Mouse (Mus musculus) liver, embryonic 15.5 days (tissue): ENCODE measurements around the gene Iffo1. TPM values are rescaled to one million over a fixed set of nuclear protein-coding genes. Genes with fewer than 3 reads are reported as not detected.
A peak's percentile ranks its signal among the peaks of the same experiment; 100 is the strongest.

ENCODE experiments used
- ATAC-seq: fragments of 200-750 bp; cut with Nextera tagmentation; 2 replicates; pipeline ENCODE4 v1.8.0; 2017; ENCODE audit warnings: moderate number of reproducible peaks, mild to moderate bottlenecking, moderate library complexity; ENCODE audit not compliant: insufficient read depth
- H3K27ac ChIP-seq: fragments of 300-500 bp; sonication (generic); replicated peaks from 2 replicates; pipeline ENCODE4 v1.5.1; 2015; ENCODE audit warnings: mild to moderate bottlenecking, inconsistent platforms
- H3K27me3 ChIP-seq: fragments of 300-500 bp; sonication (generic); 2 replicates; pipeline ENCODE4 v1.6.1; 2015; ENCODE audit warnings: mild to moderate bottlenecking, inconsistent platforms
- H3K36me3 ChIP-seq: fragments of 300-500 bp; sonication (generic); replicated peaks from 2 replicates; pipeline ENCODE4 v1.6.1; 2015; ENCODE audit warnings: moderate library complexity, mild to moderate bottlenecking, inconsistent platforms
- H3K4me1 ChIP-seq: fragments of 300-500 bp; sonication (generic); replicated peaks from 2 replicates; pipeline ENCODE4 v1.6.1; 2015; ENCODE audit warnings: inconsistent platforms
- H3K4me2 ChIP-seq: fragments of 300-500 bp; sonication (generic); 2 replicates; pipeline ENCODE4 v1.6.1; 2015; ENCODE audit warnings: moderate library complexity, mild to moderate bottlenecking, inconsistent platforms
- H3K4me3 ChIP-seq: fragments of 300-500 bp; sonication (generic); replicated peaks from 2 replicates; pipeline ENCODE4 v1.5.1; 2015; ENCODE audit warnings: mild to moderate bottlenecking, inconsistent platforms
- H3K9ac ChIP-seq: fragments of 300-500 bp; sonication (generic); 2 replicates; pipeline ENCODE4 v1.6.1; 2015; ENCODE audit warnings: moderate library complexity, mild to moderate bottlenecking, inconsistent platforms
- H3K9me3 ChIP-seq: fragments of 300-500 bp; sonication (generic); replicated peaks from 2 replicates; pipeline ENCODE4 v1.6.1; 2016; ENCODE audit warnings: inconsistent platforms
- WGBS: fragments of 180-500 bp; shearing (Covaris S2); methylation state at CpG from one replicate; pipeline ENCODE4 v1.1.7; 2015; ENCODE audit warnings: mixed read lengths; ENCODE audit not compliant: insufficient replicate concordance; 5-methylcytosine and 5-hydroxymethylcytosine counted together
- polyA plus RNA-seq: library from polyadenylated mRNA; unstranded; fragments of >200 nt; fragmentation: Nextera tagmentation; extraction: Ambion mirVana; gene quantifications from 2 replicates; pipeline ENCODE4 v1.2.1, GENCODE M21; 2015

Gene Iffo1
- polyA plus RNA-seq, 1 experiment from 2014 or later, result 4.3 TPM

DNA sequence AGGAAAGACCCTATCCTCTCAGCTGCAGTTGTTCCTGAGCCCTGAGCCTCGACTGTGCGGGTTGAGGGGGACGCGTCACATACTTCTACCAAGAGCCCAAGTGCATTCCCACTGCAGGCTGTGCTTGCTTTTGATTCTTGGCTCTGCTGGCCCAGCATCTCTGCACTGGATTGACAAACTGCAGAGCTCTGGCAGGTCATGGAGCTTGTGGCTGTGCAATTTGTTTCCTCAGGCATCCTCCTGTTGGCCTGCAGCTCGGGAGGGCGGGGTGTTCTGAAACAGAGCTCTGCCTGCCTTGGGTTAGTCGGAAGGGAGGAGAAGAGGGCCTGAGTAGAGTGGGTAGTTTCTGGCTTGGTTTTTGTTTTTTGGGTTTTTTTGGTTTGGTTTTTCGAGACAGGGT lies 2.6 kb upstream of the Iffo1 start:
- H3K4me3 ChIP-seq, result no peak overlapping the region
- WGBS, result 81% methylated on average over 8 of the region's 8 CpGs
- H3K36me3 ChIP-seq, result peaks cover 67% of the 10 kb centered on the region
- peaks cover 37% of the 10 kb centered on the region for H3K4me1 ChIP-seq
- no peaks in the 10 kb centered on the region for H3K27me3 ChIP-seq
- H3K4me2 ChIP-seq, result no peak overlapping the region
- ATAC-seq, result no peak
- H3K9me3 ChIP-seq, result no peaks in the 10 kb centered on the region
- no peak overlapping the region for H3K27ac ChIP-seq
- H3K9ac ChIP-seq, result no peak overlapping the region

DNA sequence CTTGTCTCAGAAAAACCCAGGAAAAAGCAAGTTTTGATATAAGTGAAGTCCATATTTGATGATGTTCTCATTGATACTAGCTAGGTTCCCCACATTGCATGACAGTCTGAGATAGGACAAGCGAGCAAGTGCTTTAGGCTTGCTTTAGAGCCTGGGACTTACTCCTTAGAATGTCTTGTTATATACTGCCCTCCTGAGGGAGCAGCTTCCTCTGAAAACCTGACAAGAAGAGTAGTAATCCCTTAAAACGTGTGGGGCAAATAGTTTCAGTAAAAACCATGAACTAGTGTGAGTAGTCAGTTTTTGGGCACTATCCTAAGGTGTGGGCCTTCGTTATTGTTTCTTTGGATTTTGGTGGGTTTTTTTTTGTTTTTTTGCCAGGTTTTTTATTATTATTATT lies 1.9 kb upstream of the Iffo1 start:
- peaks cover 44% of the 10 kb centered on the region for H3K4me1 ChIP-seq
- WGBS, result 58% methylated on average over 3 of the region's 3 CpGs

DNA sequence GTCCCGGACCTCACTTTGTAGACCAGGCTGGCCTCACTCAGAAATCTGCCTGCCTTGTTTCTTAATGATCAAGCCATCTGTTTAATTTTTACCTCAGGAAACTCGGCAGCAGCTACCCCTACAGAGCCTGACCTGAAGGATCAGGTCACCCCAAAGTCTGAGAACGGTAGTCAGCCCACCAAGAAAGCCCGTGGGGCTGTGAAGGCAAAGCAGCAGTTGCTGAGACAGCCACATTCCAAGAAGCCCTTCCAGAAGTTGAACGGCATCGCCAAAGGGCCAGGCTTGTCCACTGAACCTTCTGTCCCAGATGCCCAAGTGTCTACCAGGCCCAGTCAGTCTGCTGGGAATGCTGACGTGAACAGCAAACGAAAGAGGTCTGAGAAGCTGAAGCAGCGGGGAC lies 1.1 kb upstream of the Iffo1 start:
- 79% methylated on average over 9 of the region's 9 CpGs for WGBS
- no peak overlapping the region for H3K4me3 ChIP-seq
- peaks cover 51% of the 10 kb centered on the region for H3K4me1 ChIP-seq
- no peak for ATAC-seq
- H3K4me2 ChIP-seq, result no peak overlapping the region; the same call in 1 of the 2 replicates
- H3K27me3 ChIP-seq, result no peaks in the 10 kb centered on the region
- no peak overlapping the region for H3K9ac ChIP-seq
- H3K36me3 ChIP-seq, result peaks cover 53% of the 10 kb centered on the region
- no peaks in the 10 kb centered on the region for H3K9me3 ChIP-seq
- peak overlapping the region; percentile 64; the same call in 1 of the 2 replicates for H3K27ac ChIP-seq

More for the DNA sequence above, 1.9 kb upstream of the Iffo1 start:
- Histone ChIP-seq H3K9ac (no peak overlapping the region), H3K9me3 (no peaks in the 10 kb centered on the region), H3K4me3 (no peak overlapping the region), H3K36me3 (peaks cover 60% of the 10 kb centered on the region), H3K27me3 (no peaks in the 10 kb centered on the region), H3K4me2 (no peak overlapping the region), H3K27ac (no peak overlapping the region)
- ATAC-seq, result no peak

DNA sequence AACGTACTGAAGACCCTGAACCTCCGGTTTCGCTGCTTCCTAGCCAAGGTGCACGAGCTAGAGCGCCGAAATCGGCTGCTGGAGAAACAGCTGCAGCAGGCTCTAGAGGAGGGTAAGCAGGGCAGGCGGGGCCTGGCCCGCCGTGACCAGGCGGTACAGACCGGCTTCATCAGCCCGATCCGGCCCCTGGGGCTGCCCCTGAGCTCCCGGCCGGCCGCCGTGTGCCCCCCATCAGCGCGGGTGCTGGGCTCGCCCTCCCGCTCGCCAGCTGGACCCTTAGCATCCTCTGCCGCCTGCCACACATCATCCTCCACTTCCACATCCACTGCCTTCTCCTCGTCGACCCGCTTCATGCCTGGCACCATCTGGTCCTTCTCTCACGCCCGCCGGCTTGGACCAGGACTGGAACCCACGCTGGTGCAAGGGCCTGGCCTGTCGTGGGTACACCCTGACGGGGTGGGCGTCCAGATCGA lies 474 bp downstream of the Iffo1 start:
- Histone ChIP-seq H3K36me3 (peaks cover 37% of the 10 kb centered on the region), H3K4me1 (peaks cover 59% of the 10 kb centered on the region), H3K9me3 (no peaks in the 10 kb centered on the region), H3K27me3 (no peaks in the 10 kb centered on the region), H3K27ac (peak overlapping the region; percentile 83), H3K9ac (peak overlapping the region; percentile 72), H3K4me3 (peak overlapping the region; percentile 81), H3K4me2 (peak overlapping the region; percentile 88)
- WGBS, result under 1% methylated on average over 35 of the region's 35 CpGs
- ATAC-seq, result peak; percentile 79

DNA sequence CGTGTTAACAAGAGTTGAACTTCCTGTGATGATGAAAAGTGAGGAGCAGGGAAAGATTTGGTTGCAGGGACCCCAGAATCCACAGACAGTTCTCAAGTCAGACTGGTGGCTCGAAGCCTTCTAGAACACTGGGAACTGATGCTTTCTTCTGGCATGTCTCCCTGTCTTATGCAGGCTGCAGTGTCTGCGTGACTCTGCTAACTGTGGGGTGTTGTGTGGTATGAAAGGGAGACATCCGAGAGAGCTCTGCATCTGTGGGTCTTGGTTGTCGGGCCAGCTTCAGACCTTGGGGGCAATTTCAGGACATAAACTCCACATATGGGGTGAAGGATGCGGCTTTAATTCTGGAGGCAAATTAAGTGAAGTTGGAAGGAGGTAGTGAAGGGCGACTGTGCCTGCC lies 1.1 kb downstream of the Iffo1 start:
- no peak for ATAC-seq
- no peak overlapping the region for H3K27ac ChIP-seq
- no peaks in the 10 kb centered on the region for H3K9me3 ChIP-seq
- H3K4me2 ChIP-seq, result peak overlapping the region; percentile 88
- H3K4me1 ChIP-seq, result peaks cover 60% of the 10 kb centered on the region
- WGBS, result 59% methylated on average over 7 of the region's 7 CpGs
- peak overlapping the region; percentile 72 for H3K9ac ChIP-seq
- peak overlapping the region; percentile 81 for H3K4me3 ChIP-seq
- no peaks in the 10 kb centered on the region for H3K27me3 ChIP-seq
- peaks cover 30% of the 10 kb centered on the region for H3K36me3 ChIP-seq

DNA sequence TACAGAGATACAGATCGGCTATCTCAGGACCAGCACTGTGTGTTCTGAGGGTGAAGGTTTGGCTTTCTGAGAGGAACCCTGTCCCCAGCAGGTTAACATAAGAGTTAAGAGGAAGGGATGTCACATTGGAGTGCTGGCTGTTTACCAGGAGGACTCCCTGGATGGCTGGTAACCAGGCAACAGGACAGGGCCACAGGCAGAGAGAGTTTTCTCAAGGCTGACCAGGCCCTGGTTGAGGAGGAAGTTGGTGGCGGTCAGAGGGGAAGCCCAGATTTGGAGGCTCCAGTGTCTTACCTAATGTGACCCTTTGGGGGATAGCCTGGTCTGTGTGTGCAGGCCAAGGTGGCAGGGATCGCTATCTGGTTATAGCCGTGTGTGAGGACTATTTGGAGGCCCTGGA lies 1.8 kb downstream of the Iffo1 start:
- H3K9ac ChIP-seq, result no peak overlapping the region; the same call in 1 of the 2 replicates
- peak overlapping the region; percentile 81 for H3K4me3 ChIP-seq
- H3K27me3 ChIP-seq, result no peaks in the 10 kb centered on the region
- no peak for ATAC-seq
- peaks cover 24% of the 10 kb centered on the region for H3K36me3 ChIP-seq
- H3K4me1 ChIP-seq, result peaks cover 65% of the 10 kb centered on the region
- no peak overlapping the region for H3K27ac ChIP-seq
- no peaks in the 10 kb centered on the region for H3K9me3 ChIP-seq
- 45% methylated on average over 4 of the region's 4 CpGs for WGBS
- H3K4me2 ChIP-seq, result peak overlapping the region; percentile 88

DNA sequence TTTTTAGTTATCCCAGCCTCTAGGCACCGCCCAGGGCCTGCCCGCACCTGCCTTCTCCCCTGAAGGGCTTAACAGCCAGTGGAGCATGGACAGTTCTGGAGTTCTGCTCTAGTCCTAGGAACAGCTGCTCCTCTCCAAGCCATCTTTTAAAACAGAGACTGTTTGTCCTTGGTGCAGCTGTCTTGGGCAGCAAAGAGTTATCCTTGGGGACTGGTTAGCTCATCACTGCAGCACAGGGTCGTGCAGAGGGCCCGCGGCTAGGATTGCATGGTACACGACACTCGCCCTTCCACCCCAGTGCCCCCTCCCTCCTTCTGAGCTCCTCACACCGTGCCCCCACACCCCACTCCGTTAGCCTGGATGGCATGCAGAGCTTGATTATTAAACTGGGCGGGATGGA lies 2.3 kb downstream of the Iffo1 start:
- no peak for ATAC-seq
- Histone ChIP-seq H3K36me3 (peaks cover 18% of the 10 kb centered on the region), H3K4me3 (no peak overlapping the region), H3K4me1 (peaks cover 71% of the 10 kb centered on the region), H3K4me2 (peak overlapping the region; percentile 5; the same call in 1 of the 2 replicates), H3K9ac (no peak overlapping the region), H3K9me3 (no peaks in the 10 kb centered on the region), H3K27ac (no peak overlapping the region), H3K27me3 (no peaks in the 10 kb centered on the region)
- WGBS, result 71% methylated on average over 10 of the region's 10 CpGs

DNA sequence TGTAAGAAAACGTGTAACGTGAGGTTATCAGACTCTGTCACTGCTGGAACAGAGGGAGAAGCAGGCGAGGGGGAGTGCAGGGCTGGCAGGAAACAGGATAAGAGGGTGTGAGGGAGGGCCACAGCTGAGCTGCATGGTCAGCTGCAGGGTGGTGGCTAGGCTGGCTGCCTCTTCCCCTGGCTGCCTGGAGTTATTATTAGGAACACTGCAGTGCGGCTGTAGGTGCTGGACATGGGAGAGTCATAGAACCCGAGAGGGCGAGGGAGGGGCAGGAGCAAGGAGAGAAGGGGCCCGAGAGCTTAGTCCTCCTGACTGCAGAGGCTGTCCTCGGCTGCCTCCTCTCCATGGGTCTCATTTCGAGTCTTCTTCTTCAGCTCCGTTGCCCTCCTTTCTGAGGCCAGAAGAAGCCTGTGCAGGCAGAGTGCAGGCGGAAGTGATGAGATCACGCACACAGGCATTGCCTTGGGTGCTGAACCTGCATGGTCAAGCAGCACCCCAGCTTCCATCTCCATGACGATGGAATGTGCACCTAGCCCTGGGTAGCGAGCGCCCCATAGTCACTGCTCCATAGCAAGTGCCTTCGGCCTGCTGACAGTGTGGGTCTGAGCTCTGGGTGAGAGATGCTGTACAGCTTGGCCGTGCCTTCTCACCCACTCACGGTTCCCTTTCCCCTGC lies 3.3 kb downstream of the Iffo1 start:
- H3K4me2 ChIP-seq, result peak overlapping the region; percentile 30
- WGBS, result 42% methylated on average over 18 of the region's 18 CpGs
- H3K4me3 ChIP-seq, result no peak overlapping the region
- no peak for ATAC-seq
- peak overlapping the region; percentile 20; the same call in 1 of the 2 replicates for H3K27ac ChIP-seq
- H3K27me3 ChIP-seq, result no peaks in the 10 kb centered on the region
- peaks cover 81% of the 10 kb centered on the region for H3K4me1 ChIP-seq
- H3K9me3 ChIP-seq, result no peaks in the 10 kb centered on the region
- no peak overlapping the region; the same call in 1 of the 2 replicates for H3K9ac ChIP-seq
- H3K36me3 ChIP-seq, result peaks cover 14% of the 10 kb centered on the region

DNA sequence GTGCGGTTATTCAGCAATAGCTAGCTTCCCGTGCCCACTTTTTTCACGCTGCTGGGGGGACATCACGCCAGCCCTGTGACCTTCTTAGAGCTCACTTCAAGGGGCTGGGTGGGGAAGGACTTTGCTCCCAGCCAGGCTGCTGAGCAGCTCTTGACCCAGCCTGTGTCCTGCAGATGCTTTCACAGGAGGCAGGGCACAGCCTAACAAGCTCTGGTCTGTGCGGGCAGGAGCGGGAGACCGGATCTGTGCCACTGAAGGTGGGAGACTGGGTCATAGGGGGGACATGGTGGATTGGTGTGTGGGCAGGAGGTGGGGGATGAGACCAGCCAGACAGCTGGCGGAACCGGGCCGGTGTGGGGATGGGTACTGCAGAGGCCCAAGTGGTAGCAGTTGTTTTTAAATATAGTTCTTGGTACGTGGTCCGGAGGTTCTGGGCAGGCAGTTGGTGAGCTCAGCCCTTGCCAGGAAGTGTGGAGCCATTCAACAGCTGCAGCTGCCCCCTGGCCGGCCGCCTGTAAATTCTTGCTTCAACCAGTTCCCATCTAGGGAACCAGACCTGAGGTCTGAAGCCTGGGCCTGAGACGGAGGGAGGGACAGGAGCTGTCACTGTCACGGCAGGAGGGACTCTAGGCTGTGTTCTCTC lies 4.0 kb downstream of the Iffo1 start:
- 61% methylated on average over 16 of the region's 16 CpGs for WGBS
- H3K4me1 ChIP-seq, result peaks cover 82% of the 10 kb centered on the region
- no peak overlapping the region for H3K4me2 ChIP-seq

DNA sequence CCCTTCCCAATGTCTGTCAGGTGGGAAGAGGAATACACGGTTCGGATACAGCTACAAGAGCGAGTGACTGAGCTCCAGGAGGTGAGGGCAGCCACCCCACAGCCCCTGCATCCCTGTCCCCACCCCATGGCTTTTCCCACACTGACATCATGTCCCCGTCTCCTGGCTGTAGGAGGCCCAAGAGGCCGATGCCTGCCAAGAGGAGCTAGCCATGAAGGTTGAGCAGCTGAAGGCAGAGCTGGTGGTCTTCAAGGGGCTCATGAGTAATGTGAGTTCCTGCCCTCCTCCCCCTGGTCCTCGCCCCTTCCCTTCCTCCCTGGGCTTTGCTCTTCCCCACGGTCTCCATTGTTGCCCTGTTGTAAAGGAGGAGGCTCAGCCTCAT lies 4.5 kb downstream of the Iffo1 start:
- Histone ChIP-seq H3K36me3 (peaks cover 8% of the 10 kb centered on the region), H3K9ac (no peak overlapping the region), H3K9me3 (no peaks in the 10 kb centered on the region), H3K4me1 (peaks cover 78% of the 10 kb centered on the region), H3K27ac (no peak overlapping the region), H3K4me3 (no peak overlapping the region), H3K4me2 (no peak overlapping the region), H3K27me3 (no peaks in the 10 kb centered on the region)
- ATAC-seq, result no peak
- WGBS, result 73% methylated on average over 7 of the region's 7 CpGs

More for the DNA sequence above, 4.0 kb downstream of the Iffo1 start:
- no peak for ATAC-seq
- Histone ChIP-seq H3K36me3 (peaks cover 12% of the 10 kb centered on the region), H3K27ac (peak overlapping the region; percentile 20; the same call in 1 of the 2 replicates), H3K9me3 (no peaks in the 10 kb centered on the region), H3K27me3 (no peaks in the 10 kb centered on the region), H3K9ac (no peak overlapping the region), H3K4me3 (no peak overlapping the region)

DNA sequence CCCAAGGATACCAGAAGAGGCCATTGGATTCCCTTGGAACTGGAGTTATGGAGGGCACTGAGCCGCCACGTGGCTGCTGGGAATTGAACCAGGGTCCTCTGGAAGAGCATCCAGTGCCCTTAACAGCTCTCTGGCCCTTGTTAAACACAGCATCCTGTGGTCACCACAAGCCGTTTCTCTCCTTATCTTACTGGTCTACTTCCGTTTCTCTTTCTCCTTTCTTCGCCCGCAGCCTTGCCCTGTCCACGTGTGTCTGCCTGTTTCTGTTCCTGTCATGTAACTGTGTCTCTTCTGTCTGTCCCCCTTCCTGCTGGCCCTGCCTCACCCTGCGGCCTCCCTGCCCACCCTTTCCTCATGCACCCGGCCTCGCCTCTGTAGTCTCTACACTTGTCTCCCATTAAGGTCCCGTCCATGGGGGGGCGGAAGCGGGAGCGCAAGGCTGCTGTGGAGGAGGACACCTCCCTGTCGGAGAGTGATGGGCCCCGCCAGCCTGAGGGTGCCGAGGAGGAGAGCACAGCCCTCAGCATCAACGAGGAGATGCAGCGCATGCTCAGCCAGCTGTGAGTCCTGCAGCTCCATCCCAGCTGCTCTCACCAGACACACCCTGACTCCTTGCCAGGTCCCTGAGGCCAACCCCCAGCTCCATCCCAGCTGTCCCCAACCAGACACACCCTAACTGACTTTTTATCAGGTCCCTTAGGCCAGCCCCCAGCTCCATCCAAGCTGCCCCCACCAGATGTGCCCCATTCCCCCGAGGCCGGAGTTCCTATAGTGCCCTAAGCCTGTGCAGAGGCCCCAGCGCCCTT lies 7.4 kb downstream of the Iffo1 start:
- no peaks in the 10 kb centered on the region for H3K27me3 ChIP-seq
- peak; percentile 37 for ATAC-seq
- H3K4me2 ChIP-seq, result peak overlapping the region; percentile 35
- peaks cover 16% of the 10 kb centered on the region for H3K36me3 ChIP-seq
- H3K9ac ChIP-seq, result no peak overlapping the region
- H3K4me3 ChIP-seq, result no peak overlapping the region
- peaks cover 75% of the 10 kb centered on the region for H3K4me1 ChIP-seq
- WGBS, result 35% methylated on average over 22 of the region's 22 CpGs
- H3K9me3 ChIP-seq, result no peaks in the 10 kb centered on the region
- H3K27ac ChIP-seq, result no peak overlapping the region
